Mouse (Mus musculus): ENCODE data around the gene Olig1. TPM values are rescaled to one million over a fixed set of nuclear protein-coding genes. Genes with fewer than 3 reads are reported as not detected.

The Olig1 gene
- polyA plus RNA-seq, 1 experiment from 2014 or later, result 6.4 TPM

- Histone ChIP-seq H3K4me2 (replicated peaks) (no peak overlapping the region), H3K36me3 (no peaks in the 10 kb centered on the region), H3K9me3 (replicated peaks) (no peaks in the 10 kb centered on the region), H3K4me3 (replicated peaks) (no peak overlapping the region), H3K4me1 (peaks cover 13% of the 10 kb centered on the region), H3K27ac (replicated peaks) (no peak overlapping the region), H3K9ac (no peak overlapping the region), H3K27me3 (peaks cover 72% of the 10 kb centered on the region)
- 63% methylated on average over 3 of the region's 3 CpGs for WGBS
- no peak for ATAC-seq (ENCODE audit: insufficient number of reproducible peaks, low FRiP score, low TSS enrichment, low read depth)
Observed at GRCm38 (mm10) chr16:91258956-91259355, 10.6 kb upstream of the Olig1 start.

- Histone ChIP-seq H3K27ac (replicated peaks) (no peak overlapping the region), H3K27me3 (peaks cover 84% of the 10 kb centered on the region), H3K9me3 (replicated peaks) (no peaks in the 10 kb centered on the region), H3K9ac (no peak overlapping the region), H3K4me2 (replicated peaks) (no peak overlapping the region), H3K4me3 (replicated peaks) (no peak overlapping the region), H3K4me1 (peaks cover 11% of the 10 kb centered on the region), H3K36me3 (no peaks in the 10 kb centered on the region)
- no peak for ATAC-seq (ENCODE audit: insufficient number of reproducible peaks, low FRiP score, low TSS enrichment, low read depth)
- WGBS, result 89% methylated on average over 3 of the region's 3 CpGs
Observed at GRCm38 (mm10) chr16:91260861-91261260, 8.7 kb upstream of the Olig1 start.

GRCm38 (mm10) chr16:91262467-91263220 lies 6.9 kb upstream of the Olig1 start:
- peaks cover 10% of the 10 kb centered on the region for H3K4me1 ChIP-seq

GRCm38 (mm10) chr16:91265972-91266371 lies 3.6 kb upstream of the Olig1 start:
- Histone ChIP-seq H3K36me3 (no peaks in the 10 kb centered on the region), H3K9ac (no peak overlapping the region), H3K9me3 (replicated peaks) (no peaks in the 10 kb centered on the region), H3K4me1 (peaks cover 34% of the 10 kb centered on the region), H3K27me3 (peaks cover 86% of the 10 kb centered on the region), H3K4me2 (replicated peaks) (no peak overlapping the region), H3K27ac (replicated peaks) (no peak overlapping the region), H3K4me3 (replicated peaks) (no peak overlapping the region)
- 66% methylated on average over 6 of the region's 6 CpGs for WGBS
- no peak for ATAC-seq (ENCODE audit: insufficient number of reproducible peaks, low FRiP score, low TSS enrichment, low read depth)

More at GRCm38 (mm10) chr16:91262467-91263220, 6.9 kb upstream of the Olig1 start:
- no peak overlapping the region for H3K4me3 ChIP-seq (replicated peaks)
- no peak overlapping the region for H3K27ac ChIP-seq (replicated peaks)
- H3K36me3 ChIP-seq, result no peaks in the 10 kb centered on the region
- no peaks in the 10 kb centered on the region for H3K9me3 ChIP-seq (replicated peaks)
- H3K4me2 ChIP-seq (replicated peaks), result no peak overlapping the region
- no peak overlapping the region for H3K9ac ChIP-seq
- 25% methylated on average over 12 of the region's 12 CpGs for WGBS
- ATAC-seq (ENCODE audit: insufficient number of reproducible peaks, low FRiP score, low TSS enrichment, low read depth), result no peak
- H3K27me3 ChIP-seq, result peaks cover 84% of the 10 kb centered on the region

- Histone ChIP-seq H3K36me3 (no peaks in the 10 kb centered on the region), H3K4me3 (replicated peaks) (peak overlapping the region; percentile 40), H3K27ac (replicated peaks) (no peak overlapping the region), H3K9ac (no peak overlapping the region), H3K9me3 (replicated peaks) (no peaks in the 10 kb centered on the region), H3K4me2 (replicated peaks) (peak overlapping the region; percentile 73), H3K4me1 (peaks cover 29% of the 10 kb centered on the region), H3K27me3 (peaks cover 95% of the 10 kb centered on the region)
- ATAC-seq (ENCODE audit: insufficient number of reproducible peaks, low FRiP score, low TSS enrichment, low read depth), result no peak
- WGBS, result 4% methylated on average over 13 of the region's 13 CpGs
Observed at GRCm38 (mm10) chr16:91268724-91269452, 684 bp upstream of the Olig1 start.

- no peak for ATAC-seq (ENCODE audit: insufficient number of reproducible peaks, low FRiP score, low TSS enrichment, low read depth)
- Histone ChIP-seq H3K36me3 (no peaks in the 10 kb centered on the region), H3K4me1 (peaks cover 29% of the 10 kb centered on the region), H3K4me2 (replicated peaks) (peak overlapping the region; percentile 73), H3K27ac (replicated peaks) (no peak overlapping the region), H3K9me3 (replicated peaks) (no peaks in the 10 kb centered on the region), H3K9ac (no peak overlapping the region), H3K27me3 (peaks cover 100% of the 10 kb centered on the region), H3K4me3 (replicated peaks) (peak overlapping the region; percentile 40)
- under 1% methylated on average over 63 of the region's 63 CpGs for WGBS
Observed at GRCm38 (mm10) chr16:91270212-91270971, 820 bp downstream of the Olig1 start.

GRCm38 (mm10) chr16:91270982-91271549 lies 1.5 kb downstream of the Olig1 start:
- Histone ChIP-seq H3K36me3 (no peaks in the 10 kb centered on the region), H3K9me3 (replicated peaks) (no peaks in the 10 kb centered on the region), H3K27me3 (peaks cover 99% of the 10 kb centered on the region), H3K4me2 (replicated peaks) (peak overlapping the region; percentile 73), H3K9ac (no peak overlapping the region), H3K4me3 (replicated peaks) (peak overlapping the region; percentile 40; the same call in 1 of the 2 replicates), H3K27ac (replicated peaks) (no peak overlapping the region), H3K4me1 (peaks cover 29% of the 10 kb centered on the region)
- ATAC-seq (ENCODE audit: insufficient number of reproducible peaks, low FRiP score, low TSS enrichment, low read depth), result no peak
- 2% methylated on average over 29 of the region's 29 CpGs for WGBS

- Histone ChIP-seq H3K9ac (no peak overlapping the region), H3K4me1 (peaks cover 29% of the 10 kb centered on the region), H3K4me2 (replicated peaks) (no peak overlapping the region), H3K36me3 (no peaks in the 10 kb centered on the region), H3K27ac (replicated peaks) (no peak overlapping the region), H3K4me3 (replicated peaks) (no peak overlapping the region), H3K27me3 (peaks cover 99% of the 10 kb centered on the region), H3K9me3 (replicated peaks) (no peaks in the 10 kb centered on the region)
- 2% methylated on average over 20 of the region's 20 CpGs for WGBS
- ATAC-seq (ENCODE audit: insufficient number of reproducible peaks, low FRiP score, low TSS enrichment, low read depth), result no peak
Observed at GRCm38 (mm10) chr16:91271634-91272033, 2.1 kb downstream of the Olig1 start.

GRCm38 (mm10) chr16:91280516-91280915 lies 10.9 kb downstream of the Olig1 start:
- no peak for ATAC-seq (ENCODE audit: insufficient number of reproducible peaks, low FRiP score, low TSS enrichment, low read depth)
- peaks cover 46% of the 10 kb centered on the region for H3K27me3 ChIP-seq
- 57% methylated on average over 4 of the region's 4 CpGs for WGBS
- H3K9me3 ChIP-seq (replicated peaks), result no peaks in the 10 kb centered on the region
- H3K9ac ChIP-seq, result no peak overlapping the region
- no peaks in the 10 kb centered on the region for H3K36me3 ChIP-seq
- no peak overlapping the region for H3K27ac ChIP-seq (replicated peaks)
- H3K4me2 ChIP-seq (replicated peaks), result no peak overlapping the region
- no peaks in the 10 kb centered on the region for H3K4me1 ChIP-seq
- no peak overlapping the region for H3K4me3 ChIP-seq (replicated peaks)

- Histone ChIP-seq H3K9ac (no peak overlapping the region), H3K4me3 (replicated peaks) (no peak overlapping the region), H3K27me3 (peaks cover 10% of the 10 kb centered on the region), H3K4me2 (replicated peaks) (no peak overlapping the region), H3K9me3 (replicated peaks) (no peaks in the 10 kb centered on the region), H3K27ac (replicated peaks) (no peak overlapping the region), H3K36me3 (no peaks in the 10 kb centered on the region), H3K4me1 (no peaks in the 10 kb centered on the region)
- 59% methylated on average over 7 of the region's 7 CpGs for WGBS
- peak; percentile 60; the same call in 1 of the 2 replicates for ATAC-seq (ENCODE audit: insufficient number of reproducible peaks, low FRiP score, low TSS enrichment, low read depth)
Observed at GRCm38 (mm10) chr16:91292080-91292479, 22.5 kb downstream of the Olig1 start.

All from embryonic facial prominence, embryonic 15.5 days (tissue).